8 mouse cellular contexts compared by ENCODE assay signal in the genomic region with DNA sequence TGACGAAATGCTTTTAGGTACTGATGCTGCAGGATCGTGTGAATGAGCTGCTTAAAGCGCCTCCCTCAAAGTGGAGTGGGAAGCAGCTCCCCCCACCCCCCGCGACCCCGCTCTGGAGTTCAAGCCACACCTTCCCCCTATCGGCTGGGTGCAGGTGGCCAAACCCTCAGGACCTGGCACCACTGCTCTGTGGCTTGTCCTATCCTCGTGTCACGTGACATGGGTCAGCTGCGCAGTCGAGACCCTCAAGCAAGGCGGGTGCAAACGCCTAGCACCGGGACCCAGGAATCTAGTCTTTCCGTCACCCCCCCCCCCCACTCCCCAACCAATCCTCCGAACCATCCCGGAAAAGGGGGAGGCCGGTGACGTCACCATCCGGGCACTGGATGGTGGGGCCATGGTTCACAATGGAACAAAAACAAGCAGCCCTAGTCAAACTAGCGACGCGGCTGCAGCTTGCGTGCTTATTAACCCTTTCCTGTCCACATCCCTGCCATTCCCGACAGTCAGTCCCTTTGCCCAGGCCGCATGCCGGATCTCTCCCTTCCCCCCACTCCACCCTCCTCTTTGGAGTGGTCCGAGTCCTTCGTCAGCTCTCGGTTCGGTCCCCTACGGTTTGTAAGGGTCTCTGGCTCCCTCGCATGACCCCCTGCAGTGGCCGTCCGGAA. TPM values are rescaled to one million over a fixed set of nuclear protein-coding genes. Genes with fewer than 3 reads are reported as not detected.
A peak's percentile ranks its signal among the peaks of the same experiment; 100 is the strongest.
DNase-seq lines count a peak whose midpoint lies in the region; ATAC-seq and TF ChIP-seq lines count a peak whose summit lies in the region.

No protein-coding gene starts in this region.

- peak overlapping the region; percentile 70 for H3K4me3 ChIP-seq in embryonic facial prominence, embryonic 12.5 days
- peak overlapping the region; percentile 80 for H3K4me3 ChIP-seq in kidney, adult 2 months (ENCODE audit: insufficient read depth, low read depth, low read length)
- H3K4me3 ChIP-seq in limb, embryonic 13.5 days = peak overlapping the region; percentile 68
- peak overlapping the region; percentile 67 for H3K4me3 ChIP-seq in midbrain, embryonic 15.5 days

- H3K4me1 ChIP-seq in embryonic facial prominence, embryonic 12.5 days = no peaks in the 10 kb centered on the region; the same call in 1 of the 2 replicates
- no peaks in the 10 kb centered on the region for H3K4me1 ChIP-seq in kidney, adult 2 months (ENCODE audit: control insufficient read depth, insufficient read depth, low read length)
- H3K4me1 ChIP-seq in limb, embryonic 13.5 days = no peaks in the 10 kb centered on the region
- H3K4me1 ChIP-seq in midbrain, embryonic 15.5 days = peaks cover 3% of the 10 kb centered on the region

- no peaks in the 10 kb centered on the region for H3K36me3 ChIP-seq in embryonic facial prominence, embryonic 12.5 days
- H3K36me3 ChIP-seq in kidney, adult 2 months (ENCODE audit: control insufficient read depth, insufficient read depth, low read length) = no peaks in the 10 kb centered on the region; the same call in 1 of the 2 replicates
- H3K36me3 ChIP-seq in limb, embryonic 13.5 days = no peaks in the 10 kb centered on the region
- H3K36me3 ChIP-seq in midbrain, embryonic 15.5 days (replicated peaks) = no peaks in the 10 kb centered on the region

- H3K9me3 ChIP-seq in embryonic facial prominence, embryonic 12.5 days = no peaks in the 10 kb centered on the region
- no peaks in the 10 kb centered on the region for H3K9me3 ChIP-seq in limb, embryonic 13.5 days
- no peaks in the 10 kb centered on the region for H3K9me3 ChIP-seq in midbrain, embryonic 15.5 days

- DNase-seq in spleen, adult 18-20 months = peak; percentile 68 to 76
- no peak for DNase-seq in spleen, adult 12 weeks (ENCODE audit: low spot score)
- DNase-seq in heart, adult 18-20 months = peak; percentile 92 to 93
- peak; percentile 94 for DNase-seq in kidney, adult 2 months
- DNase-seq in spleen, postnatal 14 days (ENCODE audit: low spot score in 2 of 2) = peak; percentile 30 to 67

- TF ChIP-seq CTCF in kidney, adult 2 months (conservative IDR thresholded peaks at IDR 0.05; ENCODE audit: insufficient read depth, insufficient read length, low read depth, low read length) = no peak

- peak overlapping the region; percentile 94 for H3K27ac ChIP-seq in embryonic facial prominence, embryonic 12.5 days
- peak overlapping the region; percentile 100 for H3K27ac ChIP-seq in kidney, adult 2 months (ENCODE audit: insufficient read depth, low read depth, low read length)
- H3K27ac ChIP-seq in limb, embryonic 13.5 days = peak overlapping the region; percentile 92
- H3K27ac ChIP-seq in midbrain, embryonic 15.5 days = peak overlapping the region; percentile 96

- WGBS in embryonic facial prominence, embryonic 12.5 days = 21% methylated on average over 35 of the region's 35 CpGs
- under 1% methylated on average over 30 of the region's 35 CpGs for WGBS in kidney, adult 2 months
- 21% methylated on average over 35 of the region's 35 CpGs for WGBS in limb, embryonic 13.5 days
- 22% methylated on average over 35 of the region's 35 CpGs for WGBS in midbrain, embryonic 15.5 days

- no peak for TF ChIP-seq POLR2A in kidney, adult 2 months (IDR thresholded peaks at IDR 0.05; ENCODE audit: low read depth, low read length)

- peaks cover 16% of the 10 kb centered on the region for H3K27me3 ChIP-seq in embryonic facial prominence, embryonic 12.5 days
- H3K27me3 ChIP-seq in kidney, adult 2 months (replicated peaks; ENCODE audit: control insufficient read depth, insufficient read depth, low read length) = no peaks in the 10 kb centered on the region
- peaks cover 24% of the 10 kb centered on the region; the same call in 1 of the 2 replicates for H3K27me3 ChIP-seq in limb, embryonic 13.5 days
- no peaks in the 10 kb centered on the region for H3K27me3 ChIP-seq in midbrain, embryonic 15.5 days (replicated peaks)

- peak overlapping the region; percentile 41 for H3K4me2 ChIP-seq in embryonic facial prominence, embryonic 12.5 days (replicated peaks)
- H3K4me2 ChIP-seq in limb, embryonic 13.5 days (replicated peaks) = peak overlapping the region; percentile 53
- H3K4me2 ChIP-seq in midbrain, embryonic 15.5 days = peak overlapping the region; percentile 47

- peak overlapping the region; percentile 50 for H3K9ac ChIP-seq in embryonic facial prominence, embryonic 12.5 days
- H3K9ac ChIP-seq in limb, embryonic 13.5 days = peak overlapping the region; percentile 63
- H3K9ac ChIP-seq in midbrain, embryonic 15.5 days = peak overlapping the region; percentile 45

- ATAC-seq in embryonic facial prominence, embryonic 12.5 days (ENCODE audit: insufficient number of reproducible peaks, insufficient read depth, low FRiP score, low TSS enrichment) = peak; percentile 94
- ATAC-seq in limb, embryonic 13.5 days (ENCODE audit: low FRiP score, low read depth) = peak; percentile 91
- ATAC-seq in midbrain, embryonic 15.5 days (replicated peaks) = peak; percentile 94

RNA-seq across cellular contexts. Expression of a gene that starts 0.6 kb away (rescaled TPM):
- polyA plus RNA-seq in embryonic facial prominence, embryonic 12.5 days (2016; fragmentation: Nextera tagmentation; extraction: Ambion mirVana) = 47.0 and 48.9 TPM in 2 replicates
- total RNA-seq in heart, adult 18-20 months (2021) = 100 to 1,000 TPM; 152 to 163 TPM
- polyA plus RNA-seq in kidney, adult 2 months (2012; rRNA removed) = 13.3 and 18.9 TPM in 2 replicates
- 29.7 and 32.8 TPM in 2 replicates for polyA plus RNA-seq in limb, embryonic 13.5 days (2015; fragmentation: Nextera tagmentation; extraction: Ambion mirVana)
- polyA plus RNA-seq in midbrain, embryonic 15.5 days (2015; fragmentation: Nextera tagmentation; extraction: Ambion mirVana) = 39.3 and 41.6 TPM in 2 replicates
